Mouse (Mus musculus) cortical plate, adult 2 months (tissue): ENCODE measurements around the gene Slc5a3. TPM values are rescaled to one million over a fixed set of nuclear protein-coding genes. Genes with fewer than 3 reads are reported as not detected.

ENCODE experiments used
- H3K27ac ChIP-seq: fragments of 200-500 bp; 2 replicates; pipeline ENCODE4 v1.5.1; 2012; ENCODE audit warnings: low read length, control low read depth, inconsistent platforms; ENCODE audit not compliant: insufficient read depth
- H3K4me1 ChIP-seq: fragments of 200-500 bp; 2 replicates; pipeline ENCODE4 v1.6.1; 2011; ENCODE audit warnings: low read length; ENCODE audit not compliant: control insufficient read depth, insufficient read depth
- H3K4me3 ChIP-seq: fragments of 200-500 bp; 2 replicates; pipeline ENCODE4 v1.5.1; 2011; ENCODE audit warnings: mild to moderate bottlenecking, low read length, control low read depth; ENCODE audit not compliant: insufficient read depth
- CTCF ChIP-seq: fragments of 200-500 bp; IDR thresholded peaks from 2 replicates; pipeline ENCODE4 v1.5.1; 2011; ENCODE audit warnings: mild to moderate bottlenecking, control low read depth, low read length; ENCODE audit not compliant: insufficient read depth; ENCODE audit errors: extremely low read depth
- POLR2A ChIP-seq: fragments of 200-500 bp; IDR thresholded peaks from 2 replicates; pipeline ENCODE4 v1.6.1; 2011; ENCODE audit warnings: mild to moderate bottlenecking, low read length, control low read depth; ENCODE audit not compliant: insufficient read depth; ENCODE audit errors: extremely low read depth
- polyA plus RNA-seq: library from polyadenylated mRNA; depleted of rRNA; stranded (reverse); fragments of >200 nt; gene quantifications from 2 replicates; pipeline ENCODE4 v1.2.3, GENCODE M21; 2012; rRNA removed

Gene Slc5a3
- 5.0 and 5.1 TPM in 2 replicates for polyA plus RNA-seq

GRCm38 (mm10) chr16:92057852-92058643 is at the start of gene Slc5a3, which contains the start of the genes Mrps6 and Gm49711:
Gene Slc5a3 (plus strand): TSS chr16:92058322.
Gene Mrps6 (plus strand): TSS chr16:92058270.
Gene Gm49711 (plus strand): TSS chr16:92058316.
- H3K4me1 ChIP-seq: peaks cover 5% of the 10 kb centered on the region; the same call in 1 of the 2 replicates
- peak within 1 kb of the TSS; percentile 57 for H3K4me3 ChIP-seq
- peak; percentile 87 for TF ChIP-seq POLR2A
- no peak for TF ChIP-seq CTCF
- peak within 1 kb of the TSS; percentile 90 for H3K27ac ChIP-seq

GRCm38 (mm10) chr16:92009586-92009985 is 48.5 kb upstream of the Slc5a3 start:
- no peak for TF ChIP-seq CTCF
- TF ChIP-seq POLR2A: no peak
- no peaks in the 10 kb centered on the region for H3K4me1 ChIP-seq
- H3K4me3 ChIP-seq: no peak overlapping the region
- no peak overlapping the region for H3K27ac ChIP-seq

GRCm38 (mm10) chr16:92016792-92017191 is 41.3 kb upstream of the Slc5a3 start:
- no peaks in the 10 kb centered on the region for H3K4me1 ChIP-seq
- no peak for TF ChIP-seq CTCF
- no peak for TF ChIP-seq POLR2A
- no peak overlapping the region for H3K27ac ChIP-seq
- no peak overlapping the region for H3K4me3 ChIP-seq

GRCm38 (mm10) chr16:92019141-92020118 is 38.7 kb upstream of the Slc5a3 start:
- no peak overlapping the region for H3K27ac ChIP-seq
- peak overlapping the region; percentile 48 for H3K4me3 ChIP-seq
- no peak for TF ChIP-seq POLR2A
- TF ChIP-seq CTCF: no peak
- no peaks in the 10 kb centered on the region for H3K4me1 ChIP-seq

GRCm38 (mm10) chr16:92021656-92022400 is 36.3 kb upstream of the Slc5a3 start:
- TF ChIP-seq CTCF: no peak
- no peak for TF ChIP-seq POLR2A
- Histone ChIP-seq H3K27ac (no peak overlapping the region), H3K4me3 (no peak overlapping the region), H3K4me1 (no peaks in the 10 kb centered on the region)

GRCm38 (mm10) chr16:92022494-92023283 is 35.4 kb upstream of the Slc5a3 start:
- TF ChIP-seq POLR2A (no peak), CTCF (no peak)
- H3K27ac ChIP-seq: no peak overlapping the region
- H3K4me1 ChIP-seq: no peaks in the 10 kb centered on the region
- H3K4me3 ChIP-seq: no peak overlapping the region

- no peak for TF ChIP-seq CTCF
- no peak for TF ChIP-seq POLR2A
- Histone ChIP-seq H3K27ac (no peak overlapping the region), H3K4me1 (no peaks in the 10 kb centered on the region), H3K4me3 (no peak overlapping the region)
Measured at GRCm38 (mm10) chr16:92033286-92033685, 24.8 kb upstream of the Slc5a3 start.

GRCm38 (mm10) chr16:92034676-92035075 is 23.4 kb upstream of the Slc5a3 start:
- Histone ChIP-seq H3K4me3 (no peak overlapping the region), H3K27ac (no peak overlapping the region), H3K4me1 (no peaks in the 10 kb centered on the region)
- no peak for TF ChIP-seq CTCF
- TF ChIP-seq POLR2A: no peak
